Comparison of ENCODE assay signal across 16 mouse cellular contexts in genomic region chr11:63454910-63455531, GRCm38 (mm10).
DNase-seq lines count a peak whose midpoint lies in the region; ATAC-seq lines count a peak whose summit lies in the region.
"Had no signal": no experiment of that assay in that cellular context is flagged by ENCODE, and none has a peak within 500 bp of the region (broad histone marks: within the 10 kb centered on the region; RNA-seq: fewer than 3 reads in every experiment).

No protein-coding gene starts in this region.

- peak overlapping the region; percentile 68; the same call in 1 of the 2 replicates for H3K27ac ChIP-seq in forebrain, embryonic 12.5 days
- no peak overlapping the region for H3K27ac ChIP-seq in limb, embryonic 11.5 days (replicated peaks; ENCODE audit: low read depth, low read length)
- H3K27ac ChIP-seq: left cerebral cortex, adult 2 months; liver, embryonic 12.5 days had no signal

- H3K27me3 ChIP-seq in forebrain, embryonic 12.5 days, result peaks cover 69% of the 10 kb centered on the region
- H3K27me3 ChIP-seq in limb, embryonic 11.5 days (ENCODE audit: control insufficient read depth, insufficient read depth, low read length), result no peaks in the 10 kb centered on the region
- H3K27me3 ChIP-seq: liver, embryonic 12.5 days had no signal

- intact Hi-C loops in heart, postnatal 10 days (cut with DNase I), result no loop called here

- peak overlapping the region; percentile 33 for H3K4me2 ChIP-seq in forebrain, embryonic 12.5 days
- no peak overlapping the region for H3K4me2 ChIP-seq in limb, embryonic 11.5 days (ENCODE audit: low read depth, severe bottlenecking)
- H3K4me2 ChIP-seq: liver, embryonic 12.5 days had no signal

- H3K9me3 ChIP-seq in forebrain, embryonic 12.5 days, result peaks cover 12% of the 10 kb centered on the region
- H3K9me3 ChIP-seq in limb, embryonic 11.5 days (ENCODE audit: control insufficient read depth, low read length), result no peaks in the 10 kb centered on the region; the same call in 1 of the 2 replicates
- H3K9me3 ChIP-seq: liver, embryonic 12.5 days had no signal

- no peak overlapping the region for H3K4me3 ChIP-seq in forebrain, embryonic 12.5 days (replicated peaks)
- H3K4me3 ChIP-seq in limb, embryonic 11.5 days (ENCODE audit: low read depth, low read length), result no peak overlapping the region
- H3K4me3 ChIP-seq: erythroblast, embryonic 14.5 days; left cerebral cortex, adult 2 months; liver, embryonic 12.5 days had no signal

- no peak overlapping the region for H3K9ac ChIP-seq in forebrain, embryonic 12.5 days
- H3K9ac ChIP-seq in limb, embryonic 11.5 days (ENCODE audit: low read length), result no peak overlapping the region
- H3K9ac ChIP-seq: liver, embryonic 12.5 days had no signal

- 3% methylated on average over 17 of the region's 17 CpGs for WGBS in forebrain, embryonic 12.5 days
- 20% methylated on average over 17 of the region's 17 CpGs for WGBS in limb, embryonic 11.5 days

- peak; percentile 83 for ATAC-seq in forebrain, embryonic 12.5 days (ENCODE audit: low FRiP score)
- no peak for ATAC-seq in limb, embryonic 11.5 days (ENCODE audit: insufficient number of reproducible peaks, low FRiP score, low TSS enrichment, low read depth)
- ATAC-seq: liver, embryonic 12.5 days had no signal

- H3K36me3 ChIP-seq in forebrain, embryonic 12.5 days (replicated peaks), result no peaks in the 10 kb centered on the region
- no peaks in the 10 kb centered on the region for H3K36me3 ChIP-seq in limb, embryonic 11.5 days (ENCODE audit: control insufficient read depth, insufficient read depth, low read length)
- H3K36me3 ChIP-seq: liver, embryonic 12.5 days had no signal

- H3K4me1 ChIP-seq in forebrain, embryonic 12.5 days, result peaks cover 36% of the 10 kb centered on the region
- H3K4me1 ChIP-seq in limb, embryonic 11.5 days (ENCODE audit: control insufficient read depth, insufficient read depth, low read length), result no peaks in the 10 kb centered on the region
- H3K4me1 ChIP-seq: liver, embryonic 12.5 days had no signal

- peak; percentile 38 for DNase-seq in testis, postnatal 10 days (ENCODE audit: low spot score)
- DNase-seq in testis, postnatal 14 days (ENCODE audit: low spot score), result no peak
- DNase-seq in limb, embryonic 11.5 days (ENCODE audit: low spot score), result peak; percentile 32
- no peak for DNase-seq in gastrocnemius, adult 8-10 months (ENCODE audit: low spot score in 2 of 2)
- no peak for DNase-seq in kidney, postnatal 36 days
- DNase-seq in heart, postnatal 10 days, result no peak
- DNase-seq in adrenal gland, postnatal 4 days (ENCODE audit: low spot score in 2 of 2), result no peak
- DNase-seq: cerebellum, postnatal 10 days; gastrocnemius, postnatal 25 days; lung, postnatal 4 days; spleen, adult 18-20 months; thymus, adult 18-20 months had no signal

Comparison
In these comparisons a context has a peak if more than half of its experiments do, and no peak if none do; other contexts are left out.
1. DNase-seq: peak in testis, postnatal 10 days (single experiment) and limb, embryonic 11.5 days (single experiment); none in testis, postnatal 14 days (single experiment), gastrocnemius, adult 8-10 months (0 of 2), kidney, postnatal 36 days (0 of 2), heart, postnatal 10 days (0 of 2) and adrenal gland, postnatal 4 days (0 of 2).